Mouse (Mus musculus) heart, adult 9 months (tissue): ENCODE data around the gene Rasl2-9.
A peak's percentile ranks its signal among the peaks of the same experiment; 100 is the strongest.
"Not testable (repeated sequence)": the region's sequence is repeated elsewhere in the genome, so short reads cannot be mapped to it uniquely, and the experiment has no call there.

Source experiments
- DNase-seq, 2 experiments: peaks; one replicate each; pipeline ENCODE4 v3.0.0; 2022; ENCODE audit warnings: low spot score in 2 of 2

The Rasl2-9 gene

DNA sequence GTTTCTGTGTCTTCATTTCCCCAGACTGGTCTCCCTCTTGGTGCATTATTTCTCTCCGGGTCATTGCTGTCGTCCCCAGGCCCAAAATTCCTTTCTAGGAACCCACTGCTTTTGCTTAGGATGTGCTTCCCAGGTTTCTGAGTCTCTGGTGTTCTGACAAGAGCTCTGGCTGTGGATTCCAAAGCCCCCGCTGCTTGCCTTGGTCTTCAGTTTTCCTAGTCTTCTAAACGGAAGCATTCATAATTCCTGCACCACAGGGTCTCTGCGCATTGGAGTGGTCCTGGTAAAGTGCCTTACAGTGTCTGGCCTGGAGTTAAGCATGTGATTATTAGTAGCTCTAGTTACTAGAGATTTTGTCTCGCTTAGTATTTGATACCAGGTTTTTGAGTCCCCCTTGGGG, 44.9 kb downstream of the Rasl2-9 start:
- DNase-seq = no peak

DNA sequence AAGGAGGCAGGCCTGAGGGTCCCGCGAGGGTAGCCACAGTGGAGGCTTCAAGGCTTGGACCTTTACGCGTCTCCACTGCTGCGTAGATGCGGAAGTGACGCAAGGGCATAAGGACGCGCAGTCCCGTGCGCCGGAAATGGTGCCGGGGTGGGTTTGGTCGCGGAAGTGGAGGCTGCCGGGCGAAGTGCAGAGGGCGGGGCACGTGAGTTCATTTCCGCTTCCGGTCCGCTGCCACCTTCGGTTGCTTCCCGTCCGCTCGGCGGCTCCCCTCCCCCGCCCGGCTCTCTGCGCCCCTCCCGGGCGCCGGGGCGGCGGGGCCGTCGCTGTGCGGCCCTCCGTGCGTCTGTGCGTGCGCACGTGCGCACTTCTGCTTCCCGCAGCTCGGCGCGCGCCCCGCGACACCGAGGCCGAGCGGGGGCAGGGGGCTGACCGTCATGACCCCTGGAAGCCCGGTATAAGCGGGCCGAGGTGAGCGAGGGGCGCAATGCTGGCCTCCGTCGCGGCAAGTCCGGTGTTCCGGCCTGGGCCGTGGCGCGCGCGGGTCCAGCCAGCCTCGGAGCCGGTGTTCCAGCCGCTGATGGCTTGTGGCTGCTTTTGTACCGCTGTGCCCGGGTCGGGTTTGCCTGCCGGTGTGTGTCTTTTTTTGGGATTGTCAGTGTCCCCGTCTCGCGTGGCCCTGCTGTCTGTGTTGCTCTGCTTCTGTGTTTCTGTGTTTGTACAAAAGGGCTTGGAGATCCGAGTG, 45.6 kb downstream of the Rasl2-9 start, which contains the start of gene Epn1:
Gene Epn1, plus strand, starts transcription at position 226 of the 742 bp plus-strand sequence.
- peak; percentile 95 for DNase-seq

DNA sequence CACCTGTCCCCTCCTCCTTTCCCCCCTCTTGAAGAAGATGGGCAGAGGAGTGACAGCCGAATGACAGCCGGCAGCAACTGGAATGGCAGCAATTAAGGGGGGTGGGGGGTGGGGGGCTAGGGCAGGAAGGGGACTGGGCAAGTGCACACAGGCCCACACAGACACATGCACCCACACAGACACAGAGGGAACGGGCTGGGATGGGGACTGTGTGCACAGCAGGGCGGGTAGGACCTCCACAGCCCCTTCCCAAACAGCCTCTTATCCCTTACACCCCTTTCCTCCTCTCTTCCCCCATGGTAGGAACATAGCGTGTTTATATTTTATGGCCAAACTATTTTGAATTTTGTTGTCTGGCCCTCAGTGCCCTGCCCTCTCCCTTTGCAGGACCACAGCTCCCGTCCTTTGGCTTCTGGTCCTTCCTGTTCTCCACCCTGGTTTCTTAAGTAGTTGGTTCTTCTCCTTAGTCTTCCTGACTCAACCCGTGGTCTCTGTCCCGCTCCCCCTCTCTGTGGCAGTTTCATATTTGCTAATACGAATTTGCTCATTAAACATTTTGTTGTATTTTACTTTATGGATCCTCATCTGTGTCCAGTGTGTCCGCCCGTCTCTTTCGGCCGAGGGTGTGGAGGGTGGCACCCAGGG, 46.3 kb downstream of the Rasl2-9 start:
- not testable (repeated sequence) for DNase-seq

DNA sequence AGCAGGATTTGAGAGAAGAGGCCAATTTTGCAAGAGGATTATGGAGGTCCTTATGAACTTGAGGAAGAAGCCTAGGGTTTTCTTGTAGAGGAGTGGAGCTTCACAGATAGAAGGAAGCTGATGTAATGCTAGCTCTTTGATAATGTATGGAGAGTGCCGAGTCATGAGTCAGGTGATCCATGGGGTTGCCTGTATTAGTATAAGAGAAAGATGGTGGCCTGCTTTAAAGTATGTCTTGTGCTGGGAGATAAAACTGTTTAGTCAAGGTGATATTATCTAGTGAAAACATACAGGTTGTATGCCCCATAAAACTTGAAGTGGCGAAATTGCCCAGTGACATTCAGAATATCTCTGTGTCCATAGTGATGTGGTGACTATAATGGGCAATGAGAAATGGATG, 48.8 kb downstream of the Rasl2-9 start:
- DNase-seq = no peak

DNA sequence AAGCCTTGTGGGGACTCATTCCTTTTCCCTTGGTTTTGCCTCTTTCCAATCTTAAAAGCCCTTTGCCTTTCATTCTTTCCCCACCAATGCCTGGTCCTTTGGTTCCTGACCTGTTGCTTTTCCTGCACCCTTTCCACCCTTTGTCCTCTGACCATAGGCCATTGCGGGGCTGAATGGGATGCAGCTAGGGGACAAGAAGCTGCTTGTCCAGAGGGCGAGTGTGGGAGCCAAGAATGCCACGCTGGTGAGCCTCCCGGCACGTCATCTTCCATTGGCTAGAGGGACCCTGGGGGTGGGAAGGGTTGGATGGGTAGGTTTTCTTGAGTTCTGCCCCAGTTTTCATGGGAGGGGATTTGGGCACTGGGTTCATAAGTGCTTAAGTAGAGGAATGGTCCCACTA, 50.8 kb downstream of the Rasl2-9 start:
- DNase-seq = no peak
